Mouse (Mus musculus): ENCODE measurements around the gene Card19. TPM values are rescaled to one million over a fixed set of nuclear protein-coding genes. Genes with fewer than 3 reads are reported as not detected.

Gene Card19
- total RNA-seq, 2 experiments from 2014 or later = 88.7 to 103 TPM

DNA sequence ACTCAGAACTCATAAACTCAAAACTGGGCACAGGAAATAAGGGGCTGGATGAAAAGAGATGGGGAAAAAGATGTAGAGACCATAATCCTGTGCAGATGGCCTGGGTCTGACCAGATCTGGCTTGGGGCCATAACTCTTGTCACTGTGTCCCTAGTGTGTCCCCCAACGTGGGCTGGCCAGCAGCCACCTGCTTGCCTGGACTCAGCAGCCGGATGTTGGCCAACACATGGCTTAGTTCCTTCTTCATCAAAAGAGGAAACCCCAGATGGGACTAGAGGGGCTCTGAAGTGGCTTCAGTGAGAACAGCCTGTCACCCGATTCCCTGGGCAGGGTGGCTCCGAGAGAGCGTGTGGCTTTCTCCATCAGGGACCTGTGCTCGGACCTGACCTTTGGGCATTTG is 19.1 kb downstream of the Card19 start:
- intact Hi-C loops (cut with DNase I) = no loop called here
- DNase-seq = no peak

DNA sequence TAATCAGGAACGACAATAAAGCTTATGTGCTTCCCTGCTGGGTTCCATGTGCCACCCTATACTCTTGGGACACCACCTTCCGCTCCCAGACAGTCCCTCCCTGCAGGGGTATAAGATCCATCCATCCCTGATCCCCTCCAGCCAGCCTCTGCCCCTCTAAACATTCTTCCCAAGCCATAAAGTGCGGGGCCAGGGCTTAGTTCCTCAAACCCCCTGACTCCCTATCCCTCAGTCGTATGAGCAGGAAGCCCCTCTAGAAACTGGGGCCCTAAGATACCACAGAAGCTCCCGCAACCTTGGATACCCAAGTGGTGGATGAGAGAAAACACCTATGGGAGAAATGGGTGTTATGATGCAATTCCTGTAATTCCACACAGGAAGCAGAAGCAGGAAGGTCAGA is 19.6 kb downstream of the Card19 start:
- intact Hi-C loops (cut with DNase I) = no loop called here
- DNase-seq = no peak

DNA sequence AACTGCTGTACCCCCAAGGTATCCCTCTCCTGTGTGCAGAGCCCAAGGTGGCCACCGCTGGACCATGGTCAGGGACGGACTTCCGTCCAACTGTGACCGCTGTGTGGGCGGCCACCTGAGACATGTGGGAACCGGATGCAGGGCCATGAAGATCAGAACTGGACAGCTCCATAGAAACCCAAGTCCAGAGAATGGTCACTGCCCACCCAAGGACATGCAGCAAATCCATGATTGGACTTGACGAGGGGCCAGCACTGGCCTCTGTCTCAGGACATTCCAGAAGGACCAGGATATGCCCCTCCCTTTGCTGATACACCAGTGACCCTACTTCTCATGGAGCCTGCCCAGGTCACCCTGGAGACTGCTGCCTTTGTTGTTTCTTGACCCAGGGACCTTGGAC is 20.2 kb downstream of the Card19 start:
- intact Hi-C loops (cut with DNase I) = no loop called here
- no peak for DNase-seq

DNA sequence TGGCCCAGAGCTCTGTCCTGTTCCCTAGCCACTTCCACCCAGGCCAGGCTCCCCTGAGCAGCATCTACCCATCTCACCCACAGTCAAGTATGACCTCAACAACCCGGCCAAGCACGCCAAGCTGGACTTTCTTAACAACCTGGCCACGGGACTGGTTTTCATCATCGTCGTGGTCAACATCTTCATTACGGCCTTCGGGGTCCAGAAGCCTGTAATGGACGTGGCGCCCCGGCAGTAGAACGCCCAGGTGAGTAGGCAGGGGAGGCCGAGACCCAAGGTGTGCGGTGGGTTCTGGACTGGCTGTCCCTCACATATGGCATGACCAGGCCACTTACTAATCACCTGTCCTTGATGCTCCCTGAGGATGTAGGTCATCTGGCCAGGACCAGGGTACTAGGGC is 21.0 kb downstream of the Card19 start:
- intact Hi-C loops (cut with DNase I) = no loop called here
- DNase-seq = no peak

DNA sequence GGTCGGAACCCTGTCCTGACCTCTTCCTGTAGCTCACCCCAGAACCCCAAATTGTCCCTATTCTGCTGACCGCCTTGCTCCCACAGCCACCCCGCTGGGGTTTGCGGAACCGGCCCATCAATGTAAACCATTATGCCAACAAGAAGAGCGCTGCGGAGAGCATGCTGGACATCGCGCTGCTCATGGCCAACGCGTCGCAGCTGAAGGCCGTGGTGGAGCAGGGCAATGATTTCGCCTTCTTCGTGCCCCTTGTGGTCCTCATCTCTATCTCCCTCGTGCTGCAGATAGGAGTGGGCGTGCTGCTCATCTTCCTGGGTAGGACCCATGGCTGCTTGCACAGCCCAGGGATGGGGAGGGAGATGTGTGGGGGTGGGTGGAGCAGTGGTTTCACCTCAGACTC is 22.2 kb downstream of the Card19 start:
- DNase-seq = no peak
- intact Hi-C loops (cut with DNase I) = no loop called here

DNA sequence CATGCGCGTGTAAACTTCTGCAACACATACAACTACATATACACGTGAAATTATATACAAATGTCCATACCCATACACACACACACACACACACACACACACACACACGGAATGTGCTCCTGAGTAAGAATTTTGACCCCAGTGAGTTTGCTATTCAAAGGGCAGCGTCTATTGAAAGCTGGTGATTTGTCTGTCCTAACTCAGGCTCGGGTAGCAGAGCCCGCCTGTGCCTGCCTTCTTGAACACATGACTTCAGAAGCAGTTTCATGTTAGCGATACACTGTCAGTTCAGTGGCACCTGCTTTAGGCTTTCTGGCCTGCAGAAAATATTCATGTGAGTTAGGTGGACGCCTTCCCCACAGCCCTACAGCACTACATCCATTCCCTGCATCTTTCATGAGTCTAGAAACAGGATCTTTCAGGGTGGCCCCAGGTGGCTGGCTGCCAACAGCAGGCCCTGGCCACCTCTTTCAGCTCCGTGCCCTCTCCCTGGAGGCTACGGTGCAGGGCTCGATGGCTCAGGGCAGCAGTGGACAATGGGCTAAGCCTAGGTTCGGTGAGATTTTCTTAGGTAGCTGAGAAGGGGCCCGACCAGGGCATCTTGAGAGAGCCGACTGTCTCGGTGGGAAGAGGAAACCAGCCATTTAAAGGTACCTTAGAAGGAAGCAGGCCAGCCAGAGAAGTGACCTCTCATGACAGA is 23.5 kb downstream of the Card19 start:
- no peak for DNase-seq
- intact Hi-C loops (cut with DNase I) = no loop called here

DNA sequence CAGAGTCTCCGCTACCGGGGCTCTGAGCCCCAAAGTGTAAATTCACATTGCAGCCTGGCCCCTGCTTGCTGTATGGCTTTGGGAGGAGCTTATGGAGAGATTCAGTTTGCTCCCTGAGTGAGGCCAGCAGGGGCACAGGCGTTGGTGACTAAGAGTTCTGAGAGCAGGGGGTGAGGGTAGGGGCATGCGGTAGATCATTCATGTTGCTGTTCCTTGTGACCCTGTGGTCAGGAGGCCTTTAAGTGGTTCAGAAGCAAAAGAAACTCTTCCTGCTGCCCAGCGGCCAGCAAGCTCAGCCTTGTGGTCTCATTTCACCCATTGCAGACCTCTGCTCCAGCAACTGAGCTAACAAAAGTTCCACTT is 24.2 kb downstream of the Card19 start:
- intact Hi-C loops (cut with DNase I) = no loop called here
- no peak for DNase-seq

DNA sequence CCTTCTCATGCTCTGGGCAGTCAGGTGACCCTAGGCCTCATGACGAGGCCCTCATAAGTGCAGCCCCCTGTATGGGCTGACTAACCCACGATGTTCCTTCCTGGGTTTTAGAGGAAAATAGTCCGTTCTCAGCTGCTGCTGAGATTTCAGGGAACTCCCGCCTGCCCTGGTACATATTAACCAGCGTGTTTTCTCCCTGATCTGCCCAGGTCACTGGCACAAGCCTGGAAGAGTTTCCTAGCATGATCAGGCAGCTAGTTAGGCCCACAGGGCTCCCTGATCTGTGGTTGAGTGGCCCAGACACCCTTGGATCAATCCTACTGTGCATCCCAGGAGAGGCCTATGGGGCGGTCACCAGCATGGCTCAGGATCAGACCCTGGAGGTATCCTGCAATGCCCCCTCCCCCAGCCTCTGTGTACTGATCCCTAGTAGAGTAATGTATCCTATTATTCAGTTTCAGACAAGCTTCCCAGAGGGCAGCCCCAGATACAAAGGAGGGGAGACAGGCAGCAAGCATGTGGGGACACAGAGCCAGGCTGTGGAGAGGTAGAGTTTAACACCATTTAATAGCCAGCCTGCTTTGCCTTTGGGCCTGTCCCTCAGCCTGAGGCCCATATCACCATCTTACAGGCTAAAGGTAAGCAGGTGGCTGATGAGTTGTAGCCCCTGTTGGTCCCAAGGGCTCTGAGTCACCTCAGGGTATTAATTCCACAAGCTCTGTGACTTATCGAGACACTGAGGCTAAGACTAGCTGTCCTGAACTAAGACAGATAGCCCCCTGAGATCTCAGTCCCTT is 24.8 kb downstream of the Card19 start:
- DNase-seq = no peak
- intact Hi-C loops (cut with DNase I) = no loop called here

DNA sequence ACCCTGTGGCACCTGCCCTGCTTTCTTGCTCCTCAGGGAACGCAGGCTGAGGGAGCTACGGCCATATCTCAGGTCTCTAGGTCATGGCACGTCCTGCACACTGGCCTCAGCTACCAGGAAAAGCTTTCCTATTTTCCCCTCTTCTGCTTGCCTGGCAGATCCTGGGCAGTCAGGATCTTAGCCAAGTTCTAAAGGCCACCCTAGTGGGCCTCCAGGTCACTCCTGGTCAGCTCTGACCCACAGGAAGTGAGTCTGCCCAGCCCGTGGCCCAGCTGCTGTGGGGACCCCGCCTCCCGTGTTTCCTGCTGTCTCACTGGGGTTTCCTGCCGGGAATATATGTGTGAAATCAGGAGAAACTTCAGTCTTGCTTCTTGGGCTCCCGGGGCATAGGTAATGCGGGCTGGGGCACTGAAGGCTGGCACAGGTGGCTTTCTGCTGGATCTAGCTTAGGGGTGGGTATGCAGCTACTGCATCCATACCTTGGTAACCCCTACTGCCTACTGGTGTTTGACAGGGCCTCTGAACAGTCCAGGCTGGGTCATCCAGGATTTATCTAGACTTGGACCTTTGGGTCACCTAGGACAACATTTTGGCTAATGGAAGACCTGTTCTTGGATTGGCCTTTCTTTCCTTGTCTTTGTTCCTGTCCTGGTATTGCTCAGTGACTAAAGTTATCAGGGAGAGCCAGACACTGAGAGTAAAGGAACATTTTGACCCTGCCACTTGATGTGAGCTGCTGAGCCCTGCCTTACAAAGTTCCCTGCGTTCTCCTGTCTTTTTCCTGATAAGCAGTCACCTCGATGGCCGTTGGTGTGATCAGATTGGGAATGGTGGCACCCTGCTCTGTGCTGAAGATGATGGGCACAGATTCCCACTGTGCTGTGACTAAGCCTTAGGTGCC is 25.6 kb downstream of the Card19 start:
- intact Hi-C loops (cut with DNase I) = no loop called here
- no peak for DNase-seq

DNA sequence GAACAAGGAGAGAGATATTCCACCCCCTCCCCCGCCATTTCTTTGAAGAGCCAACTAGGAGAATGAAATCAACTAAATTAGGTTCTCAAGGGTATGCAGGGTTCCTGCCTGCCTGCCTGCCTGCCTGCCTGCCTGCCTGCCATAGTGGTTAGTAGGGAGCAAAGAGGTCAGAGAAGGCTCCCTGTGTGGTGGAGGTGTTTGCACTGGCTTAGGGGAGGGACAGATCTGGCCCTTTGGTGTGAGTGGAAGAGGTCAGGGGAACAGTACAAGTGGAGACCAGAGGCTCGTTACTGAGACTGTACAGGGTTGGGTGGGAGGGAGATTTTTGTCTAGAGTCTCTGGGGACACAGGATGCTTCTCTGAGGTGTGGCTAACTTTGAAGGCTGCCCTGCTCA is 26.9 kb downstream of the Card19 start:
- intact Hi-C loops (cut with DNase I) = no loop called here
- no peak for DNase-seq

DNA sequence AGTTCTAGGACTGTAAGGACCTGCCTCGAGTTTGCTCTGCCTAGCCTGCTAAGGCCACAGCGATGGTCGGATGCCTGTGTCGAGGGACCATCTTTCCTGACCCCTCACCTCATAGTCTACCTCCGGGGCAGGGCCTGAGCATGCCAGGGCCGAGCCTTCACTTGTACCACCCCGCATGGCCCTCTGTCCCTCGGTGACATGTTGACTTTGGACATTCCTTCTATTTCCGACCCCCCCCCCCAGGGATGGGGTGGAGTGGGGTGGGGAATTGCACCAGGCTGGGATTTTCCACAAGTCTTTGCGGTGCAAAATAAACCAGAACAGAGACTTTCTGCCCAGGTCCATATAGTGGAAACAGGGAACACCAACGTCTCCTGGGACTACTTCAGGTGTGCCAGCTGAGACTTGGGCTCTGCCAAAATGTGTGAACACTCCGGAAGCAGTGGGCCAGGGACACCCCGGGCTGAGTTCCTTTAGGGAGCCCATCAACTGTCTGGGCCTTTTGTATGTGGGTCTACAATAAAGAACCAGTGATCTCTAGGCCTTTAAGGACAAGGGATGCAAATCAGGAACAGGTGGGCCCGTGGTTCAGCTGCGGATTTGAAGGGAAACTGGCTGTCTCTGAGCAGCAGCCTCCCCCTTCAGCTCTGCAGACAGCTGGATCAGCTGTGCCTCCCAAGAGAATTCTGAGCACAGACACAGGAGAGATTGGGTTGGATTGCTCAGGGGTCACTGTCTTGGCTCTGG is 27.4 kb downstream of the Card19 start:
- no peak for DNase-seq
- intact Hi-C loops (cut with DNase I) = no loop called here

DNA sequence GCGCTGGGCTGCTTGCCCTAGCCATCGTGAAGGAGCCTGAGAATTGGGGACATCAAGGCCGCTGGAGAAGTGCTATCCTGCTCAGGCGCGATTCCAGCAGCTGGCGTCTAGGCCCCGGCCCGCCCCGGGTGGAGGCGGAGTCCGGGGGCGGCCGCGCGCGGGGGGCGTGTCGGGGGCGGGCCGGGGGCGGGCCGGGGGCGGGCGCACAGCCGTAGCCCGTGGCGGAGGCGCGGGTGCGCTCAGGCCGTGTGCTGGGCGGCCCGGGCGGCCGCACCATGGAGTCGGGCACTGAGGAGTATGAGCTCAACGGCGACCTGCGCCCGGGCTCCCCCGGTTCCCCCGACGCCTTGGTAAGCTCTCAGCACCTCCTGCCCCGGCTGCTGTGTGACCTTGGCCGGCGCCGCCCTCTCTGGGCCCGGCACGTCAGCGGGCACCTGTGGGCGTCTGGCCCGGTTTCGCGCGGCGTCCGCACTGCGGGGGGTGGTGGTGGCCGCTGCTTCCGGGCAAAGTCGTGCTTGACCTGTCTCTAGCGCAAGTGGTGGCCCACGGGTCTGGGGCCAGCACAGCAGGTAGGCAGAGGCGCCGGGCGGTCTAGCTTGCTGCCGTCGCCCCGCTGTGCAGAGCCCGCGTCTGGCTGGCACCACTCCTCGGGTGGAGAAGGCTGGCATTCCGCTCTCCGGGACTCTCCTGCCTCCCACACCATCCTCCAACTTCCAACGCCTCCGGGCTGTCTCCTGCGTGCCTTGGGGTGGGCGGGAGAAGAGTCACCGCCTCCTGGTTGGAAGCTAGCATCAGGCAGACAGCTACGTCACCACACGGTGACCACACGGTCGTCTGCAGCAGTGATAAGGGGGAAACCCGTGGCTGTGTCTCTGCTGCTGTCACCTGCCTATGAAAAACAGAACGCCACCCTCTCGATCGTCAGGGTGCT is 28.3 kb downstream of the Card19 start, which contains the start of gene Ninj1:
Gene Ninj1 (plus strand): TSS at position 198 of the 931 bp plus-strand sequence.
- intact Hi-C loops (cut with DNase I) = no loop called here
- DNase-seq = peak; percentile 83 to 84

DNA sequence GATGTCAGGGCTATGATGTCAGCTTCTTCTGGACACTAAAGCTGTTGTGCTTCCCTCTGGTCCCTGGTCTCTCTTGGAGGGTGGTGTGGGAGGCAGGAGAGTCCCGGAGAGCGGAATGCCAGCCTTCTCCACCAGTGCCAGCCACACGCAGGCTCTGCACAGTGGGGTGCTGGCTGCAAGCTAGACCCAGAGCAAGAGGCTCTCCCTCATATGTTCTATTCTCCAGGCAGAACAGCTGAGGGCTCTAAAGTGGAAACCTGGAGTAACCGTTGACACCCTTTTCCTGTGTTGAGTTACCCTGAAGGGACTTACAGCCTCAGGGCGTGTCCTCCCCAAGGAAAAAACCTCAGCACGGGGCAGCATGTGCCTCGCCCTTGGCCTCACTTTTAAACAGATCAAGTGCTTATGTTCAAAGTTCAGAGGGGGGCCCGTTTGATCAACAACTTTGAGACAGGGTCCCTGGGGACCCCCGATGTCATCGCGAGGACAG is 29.0 kb downstream of the Card19 start:
- intact Hi-C loops (cut with DNase I) = no loop called here
- DNase-seq = no peak

DNA sequence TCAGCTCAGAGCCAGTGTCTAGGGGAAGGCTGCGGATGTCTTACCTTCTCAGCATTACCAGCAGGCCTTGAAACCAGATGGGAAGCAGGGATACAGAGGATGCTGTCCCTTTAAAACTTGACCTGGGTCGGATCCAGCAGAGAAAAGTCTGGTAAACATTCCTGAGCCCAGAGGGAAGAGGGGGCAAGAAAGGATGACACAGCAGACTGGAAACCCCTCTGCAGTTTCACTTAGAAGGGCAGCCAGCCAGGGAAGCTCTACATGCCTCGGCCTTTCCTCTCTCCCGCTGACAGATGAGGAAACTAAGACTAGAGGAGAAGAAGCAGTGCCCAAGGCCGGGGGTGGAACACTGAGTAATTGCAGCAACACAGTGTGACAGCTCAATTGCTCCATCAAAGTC is 32.2 kb downstream of the Card19 start:
- intact Hi-C loops (cut with DNase I) = no loop called here
- DNase-seq = no peak

DNA sequence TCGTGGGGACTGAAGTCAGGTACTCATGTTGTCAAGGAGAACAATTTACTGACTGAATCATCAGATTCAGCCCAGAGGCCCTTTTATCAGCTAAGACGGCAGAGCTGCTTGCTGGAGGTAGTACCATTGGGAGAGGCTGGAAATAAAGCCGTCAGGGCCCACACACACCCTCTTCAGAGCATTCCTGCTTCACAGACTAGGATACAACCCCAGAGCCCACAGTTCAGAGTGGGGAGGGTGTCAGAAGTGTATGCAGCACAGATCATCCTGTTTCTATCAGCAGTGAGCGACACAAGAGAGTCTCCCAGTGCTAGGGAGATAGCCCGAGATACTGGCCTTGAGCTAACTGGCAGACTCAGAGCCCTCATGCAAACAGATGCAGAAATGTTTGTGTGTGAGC is 32.7 kb downstream of the Card19 start:
- intact Hi-C loops (cut with DNase I) = no loop called here
- no peak for DNase-seq

DNA sequence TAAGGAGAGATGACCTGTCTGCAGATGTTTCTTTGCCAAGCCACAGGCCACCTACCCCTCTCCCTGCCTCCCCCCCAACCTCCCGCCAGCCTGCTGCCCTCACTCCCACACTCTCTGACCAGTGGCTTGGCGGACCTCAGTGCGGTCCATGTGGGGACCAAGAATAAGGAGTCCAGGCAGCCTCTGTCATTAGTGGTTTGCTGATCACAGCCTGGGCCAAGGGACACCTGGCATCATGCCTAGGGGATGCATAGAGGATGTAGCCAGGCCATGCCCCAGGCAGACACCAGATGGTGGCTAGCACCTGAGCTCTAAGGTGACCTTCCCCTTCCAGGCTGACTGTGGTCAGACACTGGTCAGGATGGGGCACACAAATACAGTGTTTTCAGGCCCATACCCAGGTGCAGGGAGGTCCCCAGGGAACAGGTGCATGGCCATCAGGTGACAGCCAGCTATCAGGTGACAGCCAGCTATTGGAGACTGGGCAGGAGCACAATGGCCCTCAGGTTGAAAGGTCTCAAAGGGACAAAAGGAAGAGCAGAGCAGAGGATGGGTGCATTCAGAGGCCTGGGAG is 34.3 kb downstream of the Card19 start:
- no peak for DNase-seq
- intact Hi-C loops (cut with DNase I) = no loop called here

DNA sequence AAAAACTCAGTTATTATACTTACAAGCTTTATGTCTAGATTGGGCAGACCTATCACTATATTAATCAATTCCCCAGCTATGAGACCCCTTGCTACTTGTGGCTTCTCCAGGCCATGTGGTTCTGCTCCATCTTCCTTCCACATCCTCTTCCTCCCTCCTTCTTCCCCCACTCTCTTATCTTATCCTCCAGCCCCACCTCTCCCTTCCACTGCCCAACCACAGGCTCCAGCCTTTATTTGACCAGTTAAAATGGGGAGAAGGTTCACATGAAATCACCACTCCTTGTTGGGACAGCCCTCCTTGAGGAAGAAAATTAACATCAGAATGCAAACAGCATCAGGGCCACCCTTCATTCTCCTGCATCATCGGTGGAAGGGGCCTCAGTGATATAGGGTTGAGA is 35.1 kb downstream of the Card19 start:
- DNase-seq = no peak
- intact Hi-C loops (cut with DNase I) = no loop called here

DNA sequence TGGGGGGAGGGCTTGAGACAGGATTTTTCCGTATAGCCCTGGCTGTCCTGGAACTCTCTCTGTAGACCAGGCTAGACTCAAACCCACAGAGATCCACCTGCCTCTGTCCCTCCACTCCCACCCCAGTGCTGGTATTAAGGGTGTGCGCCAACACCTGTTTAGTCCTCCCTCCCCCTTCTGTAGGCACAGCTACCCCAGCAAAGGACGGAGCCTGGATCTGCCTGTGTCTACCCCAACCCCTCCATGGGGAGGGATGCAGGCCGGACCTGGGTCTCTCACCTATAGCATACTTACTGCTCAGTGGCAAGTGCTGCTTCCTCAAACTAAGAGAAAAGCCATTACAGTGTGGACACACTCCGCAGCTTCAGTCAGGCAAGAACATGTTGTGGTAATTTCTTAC is 35.6 kb downstream of the Card19 start:
- no peak for DNase-seq
- intact Hi-C loops (cut with DNase I) = no loop called here
